Mouse (Mus musculus) CH12.LX (cell line): ENCODE results near the gene P2rx7. TPM values are rescaled to one million over a fixed set of nuclear protein-coding genes. Genes with fewer than 3 reads are reported as not detected.

Source experiments
- DNase-seq: peaks from one replicate; pipeline ENCODE4 v3.0.0-alpha.2; 2013; ENCODE audit errors: extremely low read depth
- H3K27ac ChIP-seq: 2 replicates; pipeline ENCODE4 v1.5.1; 2012; ENCODE audit warnings: low read depth, mild to moderate bottlenecking, control low read depth, moderate library complexity; ENCODE audit not compliant: insufficient read depth
- H3K27me3 ChIP-seq: replicated peaks from 2 replicates; pipeline ENCODE3; 2012; ENCODE audit warnings: inconsistent platforms
- H3K36me3 ChIP-seq, 2 experiments: replicated peaks in 1 of 2; 2 replicates each; pipeline versions ENCODE3 to v1.6.1; 2012; ENCODE audit warnings: inconsistent platforms in 1 of 2, low read length in 1 of 2, mild to moderate bottlenecking in 1 of 2, mixed read lengths in 1 of 2, moderate library complexity in 1 of 2; ENCODE audit not compliant: control insufficient read depth in 1 of 2, insufficient read depth in 1 of 2
- H3K4me1 ChIP-seq, 2 experiments: 2 replicates each; pipeline ENCODE4 v1.6.1; 2012; ENCODE audit warnings: inconsistent platforms in 1 of 2, moderate library complexity in 1 of 2; ENCODE audit not compliant: insufficient read depth in 2 of 2, control insufficient read depth in 1 of 2
- H3K4me2 ChIP-seq: 2 replicates; pipeline ENCODE4 v1.6.1; 2012; ENCODE audit warnings: low read depth, mild to moderate bottlenecking, control low read depth; ENCODE audit not compliant: poor library complexity, insufficient read depth, severe bottlenecking
- H3K4me3 ChIP-seq, 3 experiments: fragments of 150-350 bp in 1 of 3; sonication (generic) in 1 of 3; replicated peaks in 1 of 3; 2 replicates each; pipeline versions ENCODE3 to v1.5.1; 2011 to 2012; ENCODE audit warnings: low read depth in 2 of 3, low read length in 2 of 3, mild to moderate bottlenecking in 2 of 3, moderate library complexity in 2 of 3, control low read depth in 1 of 3, improper control_type of control experiment in 1 of 3, inconsistent platforms in 1 of 3, mixed read lengths in 1 of 3; ENCODE audit not compliant: poor library complexity in 1 of 3
- H3K79me2 ChIP-seq: replicated peaks from 2 replicates; pipeline ENCODE4 v1.6.1; 2012; ENCODE audit warnings: mild to moderate bottlenecking, moderate library complexity; ENCODE audit not compliant: control insufficient read depth, poor library complexity, insufficient read depth, severe bottlenecking; ENCODE audit errors: extremely low read depth
- H3K9ac ChIP-seq: 2 replicates; pipeline ENCODE4 v1.6.1; 2012; ENCODE audit warnings: low read depth, mild to moderate bottlenecking, control low read depth, moderate library complexity; ENCODE audit not compliant: insufficient read depth
- H3K9me3 ChIP-seq: replicated peaks from 2 replicates; pipeline ENCODE3; 2012; ENCODE audit warnings: low read length, inconsistent platforms, mixed read lengths
- BHLHE40 ChIP-seq: IDR thresholded peaks from 2 replicates; pipeline ENCODE4 v1.6.1; 2011; ENCODE audit warnings: mild to moderate bottlenecking, low read depth, low read length, improper control_type of control experiment
- CHD1 ChIP-seq: IDR thresholded peaks from 2 replicates; pipeline ENCODE4 v1.6.1; 2012; ENCODE audit warnings: low read depth, low read length, improper control_type of control experiment, inconsistent platforms
- CTCF ChIP-seq, 2 experiments: IDR thresholded peaks in 1 of 2; conservative IDR thresholded peaks in 1 of 2; 2 replicates each; pipeline ENCODE4 v1.5.1; 2011 to 2012; ENCODE audit warnings: low read depth in 2 of 2, low read length in 2 of 2, improper control_type of control experiment in 1 of 2, inconsistent platforms in 1 of 2, mild to moderate bottlenecking in 1 of 2, moderate library complexity in 1 of 2
- E2F4 ChIP-seq: IDR thresholded peaks from 2 replicates; pipeline ENCODE4 v1.6.1; 2011; ENCODE audit warnings: low read depth, low read length, improper control_type of control experiment; ENCODE audit not compliant: insufficient replicate concordance
- ELF1 ChIP-seq: IDR thresholded peaks from 2 replicates; pipeline ENCODE4 v1.6.1; 2014; ENCODE audit warnings: low read depth, mild to moderate bottlenecking, inconsistent platforms, low read length, improper control_type of control experiment
- EP300 ChIP-seq: IDR thresholded peaks from 2 replicates; pipeline ENCODE4 v1.6.1; 2011; ENCODE audit warnings: low read length, improper control_type of control experiment
- ETS1 ChIP-seq: conservative IDR thresholded peaks from 2 replicates; pipeline ENCODE4 v1.6.1; 2012; ENCODE audit warnings: low read depth, mild to moderate bottlenecking, inconsistent platforms, low read length, improper control_type of control experiment, moderate library complexity
- GABPA ChIP-seq: IDR thresholded peaks from 2 replicates; pipeline ENCODE4 v1.6.1; 2012; ENCODE audit warnings: low read depth, low read length, improper control_type of control experiment, inconsistent platforms; ENCODE audit not compliant: insufficient replicate concordance
- HCFC1 ChIP-seq: IDR thresholded peaks from 2 replicates; pipeline ENCODE4 v1.6.1; 2012; ENCODE audit warnings: low read depth, mild to moderate bottlenecking, inconsistent platforms, low read length, improper control_type of control experiment
- IRF4 ChIP-seq: IDR thresholded peaks from 2 replicates; pipeline ENCODE4 v1.6.1; 2014; ENCODE audit warnings: low read depth, mild to moderate bottlenecking, inconsistent platforms, low read length, improper control_type of control experiment
- MAX ChIP-seq: IDR thresholded peaks from 2 replicates; pipeline ENCODE4 v1.6.1; 2011; ENCODE audit warnings: low read length, improper control_type of control experiment
- MEF2A ChIP-seq: IDR thresholded peaks from 2 replicates; pipeline ENCODE4 v1.6.1; 2014; ENCODE audit warnings: low read depth, mild to moderate bottlenecking, inconsistent platforms, low read length, improper control_type of control experiment, borderline replicate concordance
- PAX5 ChIP-seq: IDR thresholded peaks from 2 replicates; pipeline ENCODE4 v1.6.1; 2012; ENCODE audit warnings: low read length, inconsistent platforms, mixed read lengths
- SIN3A ChIP-seq: IDR thresholded peaks from 2 replicates; pipeline ENCODE4 v1.6.1; 2012; ENCODE audit warnings: low read length, improper control_type of control experiment, inconsistent platforms
- TBP ChIP-seq: conservative IDR thresholded peaks from 2 replicates; pipeline ENCODE4 v1.6.1; 2011; ENCODE audit warnings: low read depth, low read length, improper control_type of control experiment
- USF1 ChIP-seq: IDR thresholded peaks from 2 replicates; pipeline ENCODE4 v1.6.1; 2014; ENCODE audit warnings: low read depth, mild to moderate bottlenecking, inconsistent platforms, low read length, improper control_type of control experiment
- USF2 ChIP-seq: conservative IDR thresholded peaks from 2 replicates; pipeline ENCODE4 v1.6.1; 2011; ENCODE audit warnings: low read depth, low read length, improper control_type of control experiment
- ZC3H11A ChIP-seq: IDR thresholded peaks from 2 replicates; pipeline ENCODE4 v1.6.1; 2012; ENCODE audit warnings: low read depth, mild to moderate bottlenecking, inconsistent platforms, low read length, improper control_type of control experiment
- dilution Hi-C: fragments of 300-500 bp; cut with MboI; formaldehyde crosslinking; loops from 2 replicates; pipeline ENCODE4 v1.14.3; 2020; ENCODE audit warnings: low sequenced_read_pairs; ENCODE audit not compliant: extremely low pct_unique_long_range_greater_than_20kb, extremely low pct_ligation_motif_present
- in situ Hi-C: fragments of 300-500 bp; cut with MboI; formaldehyde crosslinking; loops from 3 replicates; pipeline ENCODE4 v1.14.3; 2019; ENCODE audit warnings: low sequenced_read_pairs, low pct_ligation_motif_present, low pct_unique_long_range_greater_than_20kb, mixed read lengths
- polyA plus RNA-seq: library from polyadenylated mRNA; unstranded; fragments of >175 nt; gene quantifications from 2 replicates; pipeline ENCODE4 v1.2.1, GENCODE M21; 2012; ENCODE audit warnings: low read depth; ENCODE audit not compliant: insufficient read length
- total RNA-seq, 2 experiments: library from RNA; depleted of rRNA; stranded (reverse); fragments of 300-350 nt in 1 of 2; fragments of >200 nt in 1 of 2; gene quantifications; 2 replicates each; pipeline ENCODE4 v1.2.3; 2012 to 2014

P2rx7 gene
- total and polyA plus RNA-seq, 3 experiments, result 0.59 to 1.5 (median 1.5) TPM

- H3K9ac ChIP-seq, result no peak overlapping the region
- H3K27me3 ChIP-seq, result no peaks in the 10 kb centered on the region
- H3K4me3 ChIP-seq, result no peak overlapping the region
- H3K36me3 ChIP-seq, result no peaks in the 10 kb centered on the region
- TF ChIP-seq IRF4, result no peak
- no peak for TF ChIP-seq USF2
- no peak for TF ChIP-seq USF1
- TF ChIP-seq EP300, result no peak
- no peak for TF ChIP-seq HCFC1
- no peak for TF ChIP-seq ELF1
- TF ChIP-seq ZC3H11A, result no peak
- TF ChIP-seq PAX5, result no peak
- TF ChIP-seq CHD1, result no peak
- DNase-seq, result no peak
- no peaks in the 10 kb centered on the region for H3K79me2 ChIP-seq
- H3K9me3 ChIP-seq, result no peaks in the 10 kb centered on the region
- no peak overlapping the region for H3K4me2 ChIP-seq
- no peak overlapping the region for H3K27ac ChIP-seq
- peaks cover 2 to 24% of the 10 kb centered on the region in 2 experiments; a peak in 2 of 4 replicates for H3K4me1 ChIP-seq
- in situ Hi-C loops, result no loop called here
- dilution Hi-C loops, result no loop called here
These were observed 10.5 kb downstream of the P2rx7 start for GRCm38 (mm10) chr5:122654268-122654573.

GRCm38 (mm10) chr5:122656808-122657207, 13.1 kb downstream of the P2rx7 start:
- H3K27me3 ChIP-seq, result no peaks in the 10 kb centered on the region
- TF ChIP-seq SIN3A (no peak), GABPA (no peak), ELF1 (no peak), MAX (no peak), CTCF (conservative IDR thresholded peaks at IDR 0.05 in 1 of 2, IDR thresholded peaks at IDR 0.05 in 1 of 2; ENCODE audit: low read depth in 2 of 2, low read length in 2 of 2) (no peak), ETS1 (no peak), TBP (no peak), BHLHE40 (no peak), E2F4 (no peak), MEF2A (no peak)
- H3K4me2 ChIP-seq, result no peak overlapping the region
- in situ Hi-C loops (no loop called here), dilution Hi-C loops (no loop called here)
- no peaks in the 10 kb centered on the region for H3K79me2 ChIP-seq
- H3K9me3 ChIP-seq, result no peaks in the 10 kb centered on the region
- no peaks in the 10 kb centered on the region for H3K36me3 ChIP-seq
- no peak overlapping the region for H3K9ac ChIP-seq
- H3K4me1 ChIP-seq, result peaks cover 2 to 24% of the 10 kb centered on the region in 2 experiments; a peak in 2 of 4 replicates
- H3K4me3 ChIP-seq, result no peak overlapping the region
- no peak overlapping the region for H3K27ac ChIP-seq
- no peak for DNase-seq
